Mouse (Mus musculus) liver, adult 2 months (tissue): ENCODE measurements around the gene Zfp57.

Experiments used
- CTCF ChIP-seq: fragments of 200-500 bp; IDR thresholded peaks from 2 replicates; pipeline ENCODE4 v1.5.1; 2011; ENCODE audit warnings: low read depth, low read length, control low read depth
- POLR2A ChIP-seq: fragments of 200-500 bp; IDR thresholded peaks from 2 replicates; pipeline ENCODE4 v1.6.1; 2011; ENCODE audit warnings: low read length, control low read depth; ENCODE audit not compliant: insufficient read depth; ENCODE audit errors: extremely low read depth

DNA sequence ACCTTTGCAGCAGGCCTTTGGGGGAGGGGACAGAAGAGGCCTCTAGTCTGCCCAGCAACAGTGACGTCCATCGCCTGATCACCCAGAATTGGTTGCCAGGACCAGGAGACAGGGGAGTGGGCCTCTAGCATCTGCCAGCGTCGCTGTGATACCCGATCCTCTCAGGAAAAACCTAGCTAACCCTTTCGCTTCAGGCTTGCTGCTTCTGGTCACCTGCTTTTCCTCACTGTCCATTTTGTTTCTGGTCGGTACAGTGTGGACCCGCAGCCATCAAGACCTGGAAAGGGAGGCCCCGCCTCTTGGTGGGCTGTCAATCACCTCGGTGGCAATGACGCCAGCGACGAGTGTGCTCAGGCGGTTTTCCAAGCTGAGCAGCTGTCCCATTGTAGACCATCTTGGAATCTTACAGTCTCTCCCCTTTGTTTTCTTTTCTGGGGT lies 27.7 kb downstream of the Zfp57 start:
- TF ChIP-seq POLR2A = no peak
- no peak for TF ChIP-seq CTCF
